Mouse (Mus musculus) heart, embryonic 10.5 days (tissue): ENCODE results near the gene Cdk2ap1. TPM values are rescaled to one million over a fixed set of nuclear protein-coding genes. Genes with fewer than 3 reads are reported as not detected.
"Not testable (repeated sequence)": the region's sequence is repeated elsewhere in the genome, so short reads cannot be mapped to it uniquely, and the experiment has no call there.

Experiments used
- DNase-seq: peaks from one replicate; pipeline ENCODE4 v3.0.0-alpha.2; 2017; ENCODE audit warnings: low spot score
- H3K27ac ChIP-seq: fragments of 300-500 bp; sonication (generic); 2 replicates; pipeline ENCODE4 v1.5.1; 2016; ENCODE audit warnings: mild to moderate bottlenecking
- H3K27me3 ChIP-seq: fragments of 300-500 bp; sonication (generic); 2 replicates; pipeline ENCODE4 v1.6.1; 2016; ENCODE audit warnings: mild to moderate bottlenecking; ENCODE audit not compliant: poor library complexity, insufficient read depth, severe bottlenecking
- H3K36me3 ChIP-seq: fragments of 300-500 bp; sonication (generic); 2 replicates; pipeline ENCODE4 v1.6.1; 2016; ENCODE audit warnings: mild to moderate bottlenecking, moderate library complexity
- H3K4me1 ChIP-seq: fragments of 300-500 bp; sonication (generic); 2 replicates; pipeline ENCODE4 v1.6.1; 2016; ENCODE audit warnings: mild to moderate bottlenecking
- H3K4me3 ChIP-seq: fragments of 300-500 bp; sonication (generic); 2 replicates; pipeline ENCODE4 v1.5.1; 2016; ENCODE audit warnings: mild to moderate bottlenecking, moderate library complexity
- H3K9me3 ChIP-seq: fragments of 300-500 bp; sonication (generic); 2 replicates; pipeline ENCODE4 v1.6.1; 2016; ENCODE audit warnings: mild to moderate bottlenecking, moderate library complexity
- WGBS: fragments of 180-500 bp; shearing (Covaris S2); methylation state at CpG from one replicate; pipeline ENCODE4 v1.1.7; 2016; 5-methylcytosine and 5-hydroxymethylcytosine counted together
- polyA plus RNA-seq: library from polyadenylated mRNA; unstranded; fragments of >200 nt; fragmentation: Nextera tagmentation; extraction: Ambion mirVana; gene quantifications from 2 replicates; pipeline ENCODE4 v1.2.1, GENCODE M21; 2016

Gene Cdk2ap1
- polyA plus RNA-seq, 1 experiment from 2014 or later = 43.7 TPM

GRCm38 (mm10) chr5:124341753-124342339, 21.0 kb downstream of the Cdk2ap1 start:
- H3K27ac ChIP-seq, H3K27me3 ChIP-seq, H3K4me3 ChIP-seq, H3K9me3 ChIP-seq, DNase-seq: not testable (repeated sequence)
- Histone ChIP-seq H3K4me1 (peaks cover 34% of the 10 kb centered on the region), H3K36me3 (peaks cover 28% of the 10 kb centered on the region)
- WGBS = 79% methylated on average over 6 of the region's 6 CpGs

GRCm38 (mm10) chr5:124338791-124339190, 24.1 kb downstream of the Cdk2ap1 start:
- Histone ChIP-seq H3K4me1 (peaks cover 57% of the 10 kb centered on the region), H3K27me3 (no peaks in the 10 kb centered on the region), H3K9me3 (no peaks in the 10 kb centered on the region), H3K4me3 (no peak overlapping the region), H3K36me3 (peaks cover 7% of the 10 kb centered on the region; the same call in 1 of the 2 replicates), H3K27ac (peak overlapping the region; percentile 48; the same call in 1 of the 2 replicates)
- 93% methylated on average over 8 of the region's 8 CpGs for WGBS
- DNase-seq = no peak

- 73% methylated on average over 9 of the region's 9 CpGs for WGBS
Measured at GRCm38 (mm10) chr5:124337909-124338308, 25.0 kb downstream of the Cdk2ap1 start.

GRCm38 (mm10) chr5:124337103-124337502, 25.8 kb downstream of the Cdk2ap1 start:
- Histone ChIP-seq H3K36me3 (peaks cover 7% of the 10 kb centered on the region; the same call in 1 of the 2 replicates), H3K4me1 (peaks cover 62% of the 10 kb centered on the region), H3K27me3 (no peaks in the 10 kb centered on the region), H3K27ac (0 out of 2 replicates have a peak overlapping the region, but pooled peaks have one; percentile 31), H3K9me3 (no peaks in the 10 kb centered on the region), H3K4me3 (no peak overlapping the region)
- DNase-seq = no peak
- WGBS = 69% methylated on average over 9 of the region's 9 CpGs

More at GRCm38 (mm10) chr5:124337909-124338308, 25.0 kb downstream of the Cdk2ap1 start:
- H3K36me3 ChIP-seq = peaks cover 7% of the 10 kb centered on the region; the same call in 1 of the 2 replicates
- H3K9me3 ChIP-seq = no peaks in the 10 kb centered on the region
- DNase-seq = no peak
- peaks cover 64% of the 10 kb centered on the region for H3K4me1 ChIP-seq
- no peak overlapping the region for H3K4me3 ChIP-seq
- no peak overlapping the region for H3K27ac ChIP-seq
- no peaks in the 10 kb centered on the region for H3K27me3 ChIP-seq

- peak; percentile 90 for DNase-seq
- peak overlapping the region; percentile 69 for H3K27ac ChIP-seq
- no peaks in the 10 kb centered on the region for H3K27me3 ChIP-seq
- H3K9me3 ChIP-seq = no peaks in the 10 kb centered on the region
- 0 out of 2 replicates have a peak overlapping the region, but pooled peaks have one; percentile 0 for H3K4me3 ChIP-seq
- 18% methylated on average over 6 of the region's 6 CpGs for WGBS
- peaks cover 46% of the 10 kb centered on the region for H3K4me1 ChIP-seq
- peaks cover 7% of the 10 kb centered on the region; the same call in 1 of the 2 replicates for H3K36me3 ChIP-seq
Measured at GRCm38 (mm10) chr5:124334392-124334791, 28.5 kb downstream of the Cdk2ap1 start.

GRCm38 (mm10) chr5:124330086-124330485, 32.8 kb downstream of the Cdk2ap1 start:
- H3K4me3 ChIP-seq = no peak overlapping the region
- no peaks in the 10 kb centered on the region for H3K27me3 ChIP-seq
- WGBS = 89% methylated on average over 6 of the region's 6 CpGs
- no peak for DNase-seq
- H3K36me3 ChIP-seq = peaks cover 2% of the 10 kb centered on the region; the same call in 1 of the 2 replicates
- H3K4me1 ChIP-seq = peaks cover 35% of the 10 kb centered on the region
- H3K9me3 ChIP-seq = no peaks in the 10 kb centered on the region
- no peak overlapping the region for H3K27ac ChIP-seq

GRCm38 (mm10) chr5:124327510-124328364, 35.1 kb downstream of the Cdk2ap1 start, which contains the start of the genes Mphosph9 and 2810006K23Rik:
TSS of gene Mphosph9 (minus strand) at chr5:124327972.
TSS of gene 2810006K23Rik (plus strand) at chr5:124328089.
- under 1% methylated on average over 72 of the region's 72 CpGs for WGBS
- peak within 1 kb of the TSS; percentile 100 for H3K27ac ChIP-seq
- peak within 1 kb of the TSS; percentile 90 for H3K4me3 ChIP-seq
- no peaks in the 10 kb centered on the region for H3K27me3 ChIP-seq
- DNase-seq = peak; percentile 100
- H3K4me1 ChIP-seq = peaks cover 15% of the 10 kb centered on the region
- no peaks in the 10 kb centered on the region for H3K9me3 ChIP-seq
- H3K36me3 ChIP-seq = peaks cover 13% of the 10 kb centered on the region

GRCm38 (mm10) chr5:124326829-124327228, 36.1 kb downstream of the Cdk2ap1 start:
- Histone ChIP-seq H3K27ac (peak overlapping the region; percentile 100), H3K36me3 (peaks cover 19% of the 10 kb centered on the region), H3K4me1 (peaks cover 15% of the 10 kb centered on the region), H3K4me3 (peak overlapping the region; percentile 90), H3K9me3 (no peaks in the 10 kb centered on the region), H3K27me3 (no peaks in the 10 kb centered on the region)
- 2% methylated on average over 8 of the region's 8 CpGs for whole genome bisulfite sequencing
- DNase-seq = no peak

GRCm38 (mm10) chr5:124317648-124318047, 45.2 kb downstream of the Cdk2ap1 start:
- no peak overlapping the region for H3K4me3 ChIP-seq
- WGBS = 76% methylated on average over 7 of the region's 7 CpGs
- H3K27me3 ChIP-seq = no peaks in the 10 kb centered on the region
- peaks cover 84% of the 10 kb centered on the region for H3K36me3 ChIP-seq
- H3K27ac ChIP-seq = no peak overlapping the region
- no peaks in the 10 kb centered on the region; the same call in 1 of the 2 replicates for H3K4me1 ChIP-seq
- no peak for DNase-seq
- H3K9me3 ChIP-seq = 0 out of 2 replicates have a peak, but pooled peaks cover under 1% of the 10 kb centered on the region

GRCm38 (mm10) chr5:124315941-124316340, 46.9 kb downstream of the Cdk2ap1 start:
- no peaks in the 10 kb centered on the region for H3K27me3 ChIP-seq
- peaks cover 86% of the 10 kb centered on the region for H3K36me3 ChIP-seq
- no peak overlapping the region for H3K27ac ChIP-seq
- no peak overlapping the region for H3K4me3 ChIP-seq
- H3K9me3 ChIP-seq = peaks cover 7% of the 10 kb centered on the region
- WGBS = 92% methylated on average over 11 of the region's 11 CpGs
- no peak for DNase-seq
- no peaks in the 10 kb centered on the region; the same call in 1 of the 2 replicates for H3K4me1 ChIP-seq

GRCm38 (mm10) chr5:124315498-124315897, 47.4 kb downstream of the Cdk2ap1 start:
- Histone ChIP-seq H3K27me3 (no peaks in the 10 kb centered on the region), H3K4me3 (no peak overlapping the region), H3K4me1 (no peaks in the 10 kb centered on the region; the same call in 1 of the 2 replicates), H3K9me3 (peaks cover 7% of the 10 kb centered on the region), H3K36me3 (peaks cover 86% of the 10 kb centered on the region), H3K27ac (no peak overlapping the region)
- WGBS = 86% methylated on average over 9 of the region's 9 CpGs
- no peak for DNase-seq

- WGBS = 92% methylated on average over 11 of the region's 11 CpGs
- Histone ChIP-seq H3K27ac (no peak overlapping the region), H3K4me3 (no peak overlapping the region), H3K27me3 (no peaks in the 10 kb centered on the region), H3K9me3 (peaks cover 7% of the 10 kb centered on the region), H3K4me1 (peaks cover 4% of the 10 kb centered on the region; the same call in 1 of the 2 replicates), H3K36me3 (peaks cover 88% of the 10 kb centered on the region)
- no peak for DNase-seq
Measured at GRCm38 (mm10) chr5:124310091-124310490, 52.8 kb downstream of the Cdk2ap1 start.

GRCm38 (mm10) chr5:124309155-124309554, 53.7 kb downstream of the Cdk2ap1 start:
- 76% methylated on average over 10 of the region's 10 CpGs for WGBS

More at GRCm38 (mm10) chr5:124309155-124309554, 53.7 kb downstream of the Cdk2ap1 start:
- H3K36me3 ChIP-seq = peaks cover 82% of the 10 kb centered on the region
- peaks cover 7% of the 10 kb centered on the region for H3K9me3 ChIP-seq
- no peaks in the 10 kb centered on the region for H3K27me3 ChIP-seq
- peaks cover 4% of the 10 kb centered on the region; the same call in 1 of the 2 replicates for H3K4me1 ChIP-seq
- DNase-seq = no peak
- no peak overlapping the region for H3K4me3 ChIP-seq
- H3K27ac ChIP-seq = no peak overlapping the region
